Mouse (Mus musculus) kidney, adult 2 months (tissue): ENCODE measurements at regions not wholly inside any gene's neighbourhood (a gene's known extent, or its start where the extent isn't known, plus 50 kb on each side); places are given as distances from the start of the nearest gene placed in this dataset.

Source experiments
- CTCF ChIP-seq: fragments of 200-500 bp; conservative IDR thresholded peaks from 2 replicates; pipeline ENCODE4 v1.5.1; 2011; ENCODE audit warnings: low read depth, mild to moderate bottlenecking, control low read depth, low read length, moderate library complexity, mixed read lengths; ENCODE audit not compliant: insufficient read depth, insufficient read length
- POLR2A ChIP-seq: fragments of 200-500 bp; IDR thresholded peaks from one replicate; pipeline ENCODE4 v1.6.1; 2011; ENCODE audit warnings: low read depth, low read length, control low read depth

DNA sequence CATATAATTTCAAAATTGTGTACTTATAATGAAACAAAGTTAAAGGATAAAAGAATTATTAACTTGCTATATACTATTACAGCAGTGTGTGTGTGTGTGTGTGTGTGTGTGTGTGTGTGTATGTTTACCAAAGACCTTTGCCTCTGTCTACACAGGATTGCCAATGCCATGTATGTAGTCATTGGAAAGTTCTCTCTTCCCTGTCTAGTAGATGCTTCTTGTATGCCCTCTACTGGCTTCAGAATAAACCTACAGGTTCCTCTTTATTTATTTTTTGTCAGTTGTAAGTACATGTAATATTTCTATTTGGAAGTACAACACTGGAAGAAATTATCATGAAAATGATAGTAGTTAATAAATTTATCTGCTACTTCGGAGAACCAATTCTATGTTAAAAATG is 484.5 kb downstream of the Kcnj3 start:
- TF ChIP-seq CTCF = no peak
- no peak for TF ChIP-seq POLR2A
